Mouse (Mus musculus): ENCODE measurements at regions not wholly inside any gene's neighbourhood (a gene's known extent, or its start where the extent isn't known, plus 50 kb on each side); places are given as distances from the start of the nearest gene placed in this dataset.

DNA sequence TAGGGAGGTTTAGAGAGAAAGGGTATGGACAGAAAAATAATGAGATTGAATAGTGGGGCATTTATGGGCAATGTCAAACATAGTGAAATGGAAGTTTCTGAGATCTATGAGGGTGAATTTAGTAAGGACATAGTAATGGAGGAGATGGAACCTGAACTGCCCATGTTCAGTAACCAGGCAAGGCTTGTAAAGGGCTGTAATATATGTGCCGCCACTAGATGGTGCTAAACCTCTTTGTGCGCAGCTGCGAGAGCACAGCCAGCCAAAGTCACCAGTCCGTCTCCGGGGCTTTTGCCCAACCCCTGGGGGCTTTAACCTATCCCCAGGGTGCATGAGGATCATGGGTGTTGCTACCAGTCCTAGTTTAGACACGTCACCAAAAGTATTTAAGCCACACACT, 77.7 kb upstream of the Vmn2r25 start:
- DNase-seq (ENCODE audit: low spot score): peak; percentile 25

DNA sequence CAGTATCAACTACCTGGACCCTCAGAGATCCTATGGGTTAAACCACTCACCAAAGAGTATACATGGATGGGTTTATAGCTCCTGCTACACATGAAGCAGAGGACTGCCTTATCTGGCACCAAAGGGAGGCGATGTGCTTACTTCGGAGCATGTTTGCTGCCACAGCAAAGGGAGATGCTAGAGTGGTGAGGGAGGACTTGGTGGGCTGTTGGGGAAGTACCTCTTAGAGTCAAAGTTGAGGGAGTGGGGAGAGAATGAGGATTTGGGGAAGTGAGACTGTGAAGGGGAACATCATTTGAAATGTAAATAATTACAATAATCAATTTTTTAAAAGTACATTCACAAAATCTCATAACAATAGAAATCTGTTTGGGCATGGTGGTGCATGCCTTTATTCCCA, 84.7 kb upstream of the Vmn2r25 start:
- no peak for DNase-seq (ENCODE audit: low spot score)

DNA sequence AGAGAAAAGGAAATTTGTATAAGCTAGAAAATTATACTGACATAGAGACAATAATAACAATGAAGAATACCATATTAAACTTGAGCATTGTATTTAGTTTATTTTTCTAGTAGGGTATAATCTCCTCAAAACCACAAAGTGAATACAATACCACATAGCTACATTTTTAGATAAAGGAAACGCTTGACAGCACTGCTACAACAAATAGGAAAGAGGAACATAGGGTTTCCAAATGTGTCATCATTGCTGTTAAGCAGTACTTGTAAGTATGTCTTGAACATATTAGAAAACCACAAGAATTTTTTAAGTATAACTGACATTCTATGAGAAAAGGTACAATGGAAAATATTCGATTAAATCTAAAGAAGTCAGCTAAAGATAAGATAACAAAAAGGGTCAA, 63.0 kb upstream of the Vmn2r26 start:
- DNase-seq (ENCODE audit: low spot score): no peak

DNA sequence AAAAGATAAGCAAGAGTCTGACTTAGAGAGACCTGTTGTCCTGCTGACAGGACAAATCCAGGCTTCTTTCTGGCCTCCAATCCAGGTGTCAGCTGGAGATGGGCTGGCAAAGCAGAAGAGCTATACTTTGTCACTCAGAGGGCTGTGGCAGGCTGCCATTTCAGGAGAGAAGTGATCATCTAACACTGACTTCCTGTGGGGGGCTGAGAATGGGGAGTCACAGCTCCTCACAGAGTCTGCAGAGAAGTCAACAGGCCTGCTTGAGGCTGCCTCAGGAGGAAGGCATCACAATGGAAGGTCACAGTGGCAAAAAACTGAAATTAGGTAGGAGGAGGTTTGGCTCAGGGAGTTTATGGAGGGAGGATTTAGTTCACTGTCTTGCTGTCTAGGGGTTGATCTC, 53.2 kb upstream of the Vmn2r26 start:
- DNase-seq (ENCODE audit: low spot score): no peak

Measured in spleen, adult 12 weeks (tissue).